Comparison of ENCODE assay signal across 8 mouse cellular contexts in the genomic region with DNA sequence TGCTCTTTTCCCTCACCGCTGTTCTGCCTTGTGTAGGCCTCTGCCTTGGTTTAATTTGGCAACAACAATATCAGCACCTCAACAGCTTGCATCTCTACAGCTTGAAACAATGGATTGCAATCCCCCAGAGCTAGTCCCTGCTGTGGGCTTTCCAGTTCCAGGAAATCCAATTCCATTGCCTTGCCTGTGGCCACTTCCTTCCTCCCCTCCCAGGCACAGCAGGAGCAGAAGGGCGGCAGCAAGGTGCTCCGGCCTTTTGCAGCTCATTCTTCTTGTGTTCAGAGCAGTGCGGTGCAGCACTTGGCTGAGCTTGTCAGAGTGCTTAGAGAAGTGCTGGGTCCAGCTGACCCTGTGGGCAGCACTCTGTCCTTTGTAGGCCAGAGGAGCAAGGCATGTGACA.
DNase-seq lines count a peak whose midpoint lies in the region; ATAC-seq and TF ChIP-seq lines count a peak whose summit lies in the region.
"Had no signal": no experiment of that assay in that cellular context is flagged by ENCODE, and none has a peak within 500 bp of the region (broad histone marks: within the 10 kb centered on the region; RNA-seq: fewer than 3 reads in every experiment).

No protein-coding gene starts in this region.

- intact Hi-C loops in left cerebral cortex, postnatal 36 days (cut with DNase I), result no loop called here

- no peak for TF ChIP-seq CTCF in E14TG2a.4 (conservative IDR thresholded peaks at IDR 0.05; ENCODE audit: low read length)

- H3K4me2 ChIP-seq in kidney, embryonic 16.5 days (replicated peaks; ENCODE audit: low read depth, low read length), result no peak overlapping the region

- DNase-seq in R1 (ENCODE audit: low read depth, low spot score), result peak; percentile 47
- peak; percentile 98 for DNase-seq in heart, adult 11 months
- no peak for DNase-seq in layer of hippocampus, adult 11-12 months (ENCODE audit: low spot score)
- no peak for DNase-seq in left cerebral cortex, postnatal 36 days (ENCODE audit: low spot score in 2 of 2)

- 0 out of 2 replicates have a peak, but pooled peaks cover 5% of the 10 kb centered on the region for H3K27me3 ChIP-seq in E14TG2a.4 (ENCODE audit: insufficient read depth, low read length)
- no peaks in the 10 kb centered on the region for H3K27me3 ChIP-seq in kidney, embryonic 16.5 days (ENCODE audit: insufficient read depth, low read length)

- H3K4me1 ChIP-seq in E14TG2a.4 (replicated peaks; ENCODE audit: low read depth, low read length), result peaks cover 62% of the 10 kb centered on the region
- no peaks in the 10 kb centered on the region for H3K4me1 ChIP-seq in kidney, embryonic 16.5 days (ENCODE audit: insufficient read depth, low read length)

- H3K9ac ChIP-seq in kidney, embryonic 16.5 days (replicated peaks; ENCODE audit: low read length), result no peak overlapping the region

- peaks cover 21% of the 10 kb centered on the region for H3K36me3 ChIP-seq in E14TG2a.4 (ENCODE audit: insufficient read depth, low read length)
- H3K36me3 ChIP-seq in kidney, embryonic 16.5 days (ENCODE audit: insufficient read depth, low read length), result peaks cover 28% of the 10 kb centered on the region

- H3K4me3 ChIP-seq in E14TG2a.4 (replicated peaks; ENCODE audit: low read length), result peak overlapping the region; percentile 55
- no peak overlapping the region for H3K4me3 ChIP-seq in kidney, embryonic 16.5 days (ENCODE audit: low read length)
- H3K4me3 ChIP-seq: myocyte had no signal

- H3K9me3 ChIP-seq in E14TG2a.4 (ENCODE audit: low read length), result no peaks in the 10 kb centered on the region
- H3K9me3 ChIP-seq in kidney, embryonic 16.5 days (ENCODE audit: low read length), result no peaks in the 10 kb centered on the region

- peak overlapping the region; percentile 68 for H3K27ac ChIP-seq in kidney, embryonic 16.5 days (ENCODE audit: low read length)

- peak; percentile 59; the same call in 1 of the 2 replicates for ATAC-seq in kidney, embryonic 16.5 days (ENCODE audit: low FRiP score, low TSS enrichment)
- no peak for ATAC-seq in erythroid progenitor cell, adult 5-6 weeks (replicated peaks; ENCODE audit: low FRiP score, poor library complexity, severe bottlenecking)

- 60% methylated on average over 4 of the region's 4 CpGs for WGBS in kidney, embryonic 16.5 days

Comparison
In these comparisons a context has a peak if more than half of its experiments do, and no peak if none do; other contexts are left out.
1. DNase-seq: peak in R1 (single experiment) and heart, adult 11 months (single experiment); none in layer of hippocampus, adult 11-12 months (single experiment) and left cerebral cortex, postnatal 36 days (0 of 2).